Mouse (Mus musculus): ENCODE data around the gene 1700034J05Rik. TPM values are rescaled to one million over a fixed set of nuclear protein-coding genes. Genes with fewer than 3 reads are reported as not detected.

Gene 1700034J05Rik
- polyA plus RNA-seq, 2 experiments: 0.56 TPM; not detected in 1

DNA sequence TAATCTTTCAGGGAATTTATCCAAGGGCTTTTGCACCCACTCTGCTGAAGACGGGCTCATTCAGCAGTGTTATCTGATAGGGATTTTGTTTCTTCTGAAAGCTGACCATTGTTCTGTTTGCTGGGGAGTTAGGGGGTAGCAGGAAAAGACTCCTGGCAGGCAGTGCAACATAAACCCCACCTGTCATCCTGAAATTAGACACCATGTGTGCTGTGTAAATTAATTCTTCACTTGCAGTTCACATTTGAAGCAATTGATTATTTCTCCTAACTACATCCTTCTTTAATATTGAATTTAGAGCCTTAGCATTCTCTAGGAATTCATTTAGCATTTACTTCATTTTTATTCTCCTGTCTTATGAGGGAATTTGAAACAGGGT lies 3.8 kb downstream of the 1700034J05Rik start:
- Histone ChIP-seq H3K27me3 (ENCODE audit: control insufficient read depth, insufficient read depth, low read length) (no peaks in the 10 kb centered on the region), H3K9me3 (ENCODE audit: control insufficient read depth, low read length) (no peaks in the 10 kb centered on the region), H3K9ac (ENCODE audit: low read depth, low read length, severe bottlenecking) (no peak overlapping the region), H3K4me3 (replicated peaks; ENCODE audit: low read length) (no peak overlapping the region), H3K27ac (replicated peaks; ENCODE audit: low read depth, low read length) (no peak overlapping the region), H3K36me3 (ENCODE audit: control insufficient read depth, insufficient read depth, low read length) (no peaks in the 10 kb centered on the region), H3K4me2 (replicated peaks; ENCODE audit: low read depth, low read length, severe bottlenecking) (no peak overlapping the region), H3K4me1 (ENCODE audit: control insufficient read depth, insufficient read depth, low read length) (peaks cover 21% of the 10 kb centered on the region)
- no peak for ATAC-seq (ENCODE audit: low FRiP score, low read depth)
- WGBS: 24% methylated on average over 1 of the region's 1 CpGs
- no peak for TF ChIP-seq POLR2A (IDR thresholded peaks at IDR 0.05; ENCODE audit: borderline replicate concordance, extremely low read depth, insufficient read depth, insufficient read length)
- no peak for DNase-seq (ENCODE audit: low spot score)

DNA sequence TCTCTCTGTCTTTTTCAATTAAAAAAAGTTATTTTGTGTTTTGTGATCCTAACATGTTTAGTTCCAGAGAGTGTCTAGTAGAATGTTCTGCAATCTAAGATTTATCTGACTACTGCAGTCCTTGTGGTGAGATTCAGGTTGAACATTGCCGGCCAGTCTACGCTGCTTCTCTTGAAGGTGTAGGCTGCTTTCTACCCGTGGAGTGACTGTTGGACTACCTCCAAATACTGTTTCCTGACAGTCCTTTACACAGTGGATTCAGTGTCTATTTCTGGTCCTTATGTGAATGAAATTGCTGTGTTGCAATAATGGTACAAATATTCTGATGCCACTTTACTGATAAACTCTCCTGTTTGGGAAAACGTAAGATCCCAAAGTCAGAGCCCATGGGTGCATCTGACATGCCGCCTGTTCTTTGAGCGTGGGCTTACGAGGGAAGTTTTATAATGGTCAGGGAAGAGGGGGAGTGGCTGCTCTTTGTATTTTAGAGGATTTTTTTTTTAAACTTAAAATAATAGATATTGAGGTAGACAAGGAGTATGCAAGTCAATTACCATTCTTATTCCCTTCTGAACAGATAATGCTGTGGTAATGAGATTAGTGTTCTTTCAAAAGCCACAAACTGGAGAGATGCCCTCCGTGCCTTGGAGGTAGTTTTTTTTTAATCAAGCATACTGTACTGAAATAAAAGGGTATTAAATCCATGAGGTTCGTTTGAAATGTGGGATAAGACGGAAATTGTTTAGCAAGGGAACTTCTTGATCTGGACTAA lies 4.4 kb downstream of the 1700034J05Rik start:
- TF ChIP-seq POLR2A (IDR thresholded peaks at IDR 0.05; ENCODE audit: borderline replicate concordance, extremely low read depth, insufficient read depth, insufficient read length): no peak
- no peak overlapping the region for H3K4me2 ChIP-seq (replicated peaks; ENCODE audit: low read depth, low read length, severe bottlenecking)
- ATAC-seq (ENCODE audit: low FRiP score, low read depth) (no peak), DNase-seq (ENCODE audit: low spot score) (no peak)
- peaks cover 22% of the 10 kb centered on the region for H3K4me1 ChIP-seq (ENCODE audit: control insufficient read depth, insufficient read depth, low read length)
- no peak overlapping the region for H3K4me3 ChIP-seq (replicated peaks; ENCODE audit: low read length)
- no peaks in the 10 kb centered on the region for H3K9me3 ChIP-seq (ENCODE audit: control insufficient read depth, low read length)
- no peak overlapping the region for H3K27ac ChIP-seq (replicated peaks; ENCODE audit: low read depth, low read length)
- no peak overlapping the region for H3K9ac ChIP-seq (ENCODE audit: low read depth, low read length, severe bottlenecking)
- 68% methylated on average over 10 of the region's 10 CpGs for WGBS
- H3K27me3 ChIP-seq (ENCODE audit: control insufficient read depth, insufficient read depth, low read length): no peaks in the 10 kb centered on the region
- no peaks in the 10 kb centered on the region for H3K36me3 ChIP-seq (ENCODE audit: control insufficient read depth, insufficient read depth, low read length)

- no peaks in the 10 kb centered on the region for H3K27me3 ChIP-seq (ENCODE audit: control insufficient read depth, insufficient read depth, low read length)
- no peak overlapping the region for H3K9ac ChIP-seq (ENCODE audit: low read depth, low read length, severe bottlenecking)
- DNase-seq (ENCODE audit: low spot score) (no peak), ATAC-seq (ENCODE audit: low FRiP score, low read depth) (no peak)
- no peak overlapping the region for H3K4me3 ChIP-seq (replicated peaks; ENCODE audit: low read length)
- peaks cover 23% of the 10 kb centered on the region for H3K4me1 ChIP-seq (ENCODE audit: control insufficient read depth, insufficient read depth, low read length)
- no peak overlapping the region for H3K4me2 ChIP-seq (replicated peaks; ENCODE audit: low read depth, low read length, severe bottlenecking)
- no peaks in the 10 kb centered on the region for H3K9me3 ChIP-seq (ENCODE audit: control insufficient read depth, low read length)
- H3K36me3 ChIP-seq (ENCODE audit: control insufficient read depth, insufficient read depth, low read length): no peaks in the 10 kb centered on the region
- WGBS: 77% methylated on average over 4 of the region's 4 CpGs
- H3K27ac ChIP-seq (replicated peaks; ENCODE audit: low read depth, low read length): no peak overlapping the region
- TF ChIP-seq POLR2A (IDR thresholded peaks at IDR 0.05; ENCODE audit: borderline replicate concordance, extremely low read depth, insufficient read depth, insufficient read length): no peak
Measured at GRCm38 (mm10) chr6:146947186-146947585, 7.0 kb downstream of the 1700034J05Rik start.

GRCm38 (mm10) chr6:146946327-146947029 lies 7.7 kb downstream of the 1700034J05Rik start:
- no peak overlapping the region for H3K4me3 ChIP-seq (replicated peaks; ENCODE audit: low read length)
- H3K36me3 ChIP-seq (ENCODE audit: control insufficient read depth, insufficient read depth, low read length): no peaks in the 10 kb centered on the region
- no peak overlapping the region for H3K9ac ChIP-seq (ENCODE audit: low read depth, low read length, severe bottlenecking)
- H3K27ac ChIP-seq (replicated peaks; ENCODE audit: low read depth, low read length): no peak overlapping the region
- WGBS: 62% methylated on average over 6 of the region's 6 CpGs
- ATAC-seq (ENCODE audit: low FRiP score, low read depth): no peak
- no peak for DNase-seq (ENCODE audit: low spot score)
- H3K4me1 ChIP-seq (ENCODE audit: control insufficient read depth, insufficient read depth, low read length): peaks cover 23% of the 10 kb centered on the region
- no peak overlapping the region for H3K4me2 ChIP-seq (replicated peaks; ENCODE audit: low read depth, low read length, severe bottlenecking)
- no peaks in the 10 kb centered on the region for H3K27me3 ChIP-seq (ENCODE audit: control insufficient read depth, insufficient read depth, low read length)
- no peak for TF ChIP-seq POLR2A (IDR thresholded peaks at IDR 0.05; ENCODE audit: borderline replicate concordance, extremely low read depth, insufficient read depth, insufficient read length)
- H3K9me3 ChIP-seq (ENCODE audit: control insufficient read depth, low read length): no peaks in the 10 kb centered on the region

DNA sequence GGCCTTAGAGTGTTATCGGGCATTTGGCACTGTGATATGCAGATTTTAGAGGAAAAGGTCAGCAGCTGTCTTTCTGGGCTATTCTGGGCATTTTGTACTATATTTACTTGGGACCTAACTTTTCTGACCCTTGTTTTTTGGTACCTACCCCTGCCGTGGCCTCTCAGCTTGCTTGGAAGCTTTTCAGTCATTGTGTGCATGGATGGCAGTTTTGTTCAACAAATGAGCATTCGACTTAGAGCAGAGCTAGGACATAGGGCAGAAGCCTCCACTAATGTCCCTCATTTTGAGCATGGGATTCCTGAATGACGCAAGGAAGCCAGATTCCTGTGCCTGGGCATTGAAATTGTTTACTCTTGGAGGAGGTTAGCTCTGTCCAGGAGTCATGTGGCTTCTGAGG lies 9.4 kb downstream of the 1700034J05Rik start:
- H3K9ac ChIP-seq (ENCODE audit: low read depth, low read length, severe bottlenecking): no peak overlapping the region
- peaks cover 23% of the 10 kb centered on the region for H3K4me1 ChIP-seq (ENCODE audit: control insufficient read depth, insufficient read depth, low read length)
- no peaks in the 10 kb centered on the region for H3K27me3 ChIP-seq (ENCODE audit: control insufficient read depth, insufficient read depth, low read length)
- WGBS: 78% methylated on average over 4 of the region's 4 CpGs
- DNase-seq (ENCODE audit: low spot score) (no peak), ATAC-seq (ENCODE audit: low FRiP score, low read depth) (no peak)
- no peaks in the 10 kb centered on the region for H3K9me3 ChIP-seq (ENCODE audit: control insufficient read depth, low read length)
- no peak for TF ChIP-seq POLR2A (IDR thresholded peaks at IDR 0.05; ENCODE audit: borderline replicate concordance, extremely low read depth, insufficient read depth, insufficient read length)
- H3K4me3 ChIP-seq (replicated peaks; ENCODE audit: low read length): no peak overlapping the region
- no peak overlapping the region for H3K27ac ChIP-seq (replicated peaks; ENCODE audit: low read depth, low read length)
- H3K36me3 ChIP-seq (ENCODE audit: control insufficient read depth, insufficient read depth, low read length): no peaks in the 10 kb centered on the region
- H3K4me2 ChIP-seq (replicated peaks; ENCODE audit: low read depth, low read length, severe bottlenecking): no peak overlapping the region
